Mouse (Mus musculus) cerebellum, adult 11-12 months (tissue): ENCODE results near the gene Kif3a.

Experiments used
- DNase-seq: peaks from one replicate; pipeline ENCODE4 v3.0.0; 2022

Kif3a gene

DNA sequence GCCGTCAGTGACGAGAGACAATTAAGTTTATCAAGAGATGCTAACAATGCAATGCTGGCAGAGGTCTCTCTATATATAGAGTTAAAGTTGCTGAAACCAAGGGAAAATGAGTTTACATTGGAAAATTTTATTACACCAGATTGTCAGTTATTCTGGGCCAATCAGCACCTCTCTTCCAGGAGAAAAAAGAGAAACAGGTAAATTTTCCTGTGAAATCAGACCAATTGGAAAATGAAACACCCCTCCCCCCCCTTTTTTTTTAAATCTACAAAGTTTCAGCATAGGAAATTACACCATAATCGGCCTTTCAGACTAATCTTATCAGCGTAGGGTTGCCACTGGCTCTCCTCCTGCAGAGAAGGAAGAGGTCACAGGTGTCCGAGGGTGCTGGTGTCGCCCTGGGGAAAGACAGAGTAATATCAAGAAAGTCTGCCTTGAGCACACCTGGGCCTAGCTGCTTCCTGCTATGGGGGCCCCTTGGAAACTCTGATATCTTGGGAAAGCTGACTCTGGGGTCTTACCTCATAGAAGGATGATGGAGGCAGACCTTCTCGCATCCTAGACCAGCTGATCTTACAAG is 51.5 kb downstream of the Kif3a start, which contains the start of gene Il4:
Il4 (minus strand) TSS at position 51 of the 580 bp plus-strand sequence.
- DNase-seq = no peak

DNA sequence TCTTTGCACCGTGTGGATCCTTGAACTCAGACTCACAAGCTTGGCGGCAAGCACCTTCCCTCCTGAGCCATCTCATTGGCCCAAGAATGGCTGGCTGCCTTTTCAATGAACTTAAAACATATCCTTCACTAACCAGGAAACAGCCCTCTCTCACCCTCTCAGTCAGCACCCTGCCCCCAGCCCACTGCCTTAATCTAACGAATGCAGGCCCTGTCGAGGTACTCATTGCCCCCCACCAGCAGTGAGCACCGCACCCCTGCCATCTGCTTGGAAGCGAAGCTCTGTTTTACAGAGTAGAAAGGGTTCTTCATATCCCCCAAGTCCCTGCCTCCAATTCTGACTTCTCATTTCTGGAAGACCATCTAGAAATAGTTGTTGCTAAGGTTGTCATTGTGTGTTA is 52.2 kb downstream of the Kif3a start:
- DNase-seq = no peak

DNA sequence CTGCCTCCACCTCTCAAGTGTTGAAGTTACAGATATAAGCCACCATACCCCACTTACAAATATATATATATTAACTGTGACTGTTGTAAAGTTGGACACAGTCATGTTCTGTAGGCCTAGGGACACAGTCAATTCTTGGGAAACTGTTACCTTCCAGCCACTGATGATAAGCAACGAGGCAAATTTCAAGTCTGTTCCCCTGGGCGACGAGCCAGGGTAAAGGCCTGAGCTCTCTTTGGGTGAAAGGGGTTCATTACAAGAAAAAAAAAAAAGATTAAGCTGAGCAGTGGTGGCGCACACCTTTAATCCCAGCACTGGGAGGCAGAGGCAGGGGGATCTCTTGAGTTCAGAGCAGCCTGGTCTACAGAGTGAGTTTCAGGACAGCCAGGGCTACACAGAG is 52.9 kb downstream of the Kif3a start:
- DNase-seq = no peak

GRCm38 (mm10) chr11:53621582-53622439 is 54.6 kb downstream of the Kif3a start:
- DNase-seq = no peak

GRCm38 (mm10) chr11:53622440-53622806 is 55.2 kb downstream of the Kif3a start:
- no peak for DNase-seq

DNA sequence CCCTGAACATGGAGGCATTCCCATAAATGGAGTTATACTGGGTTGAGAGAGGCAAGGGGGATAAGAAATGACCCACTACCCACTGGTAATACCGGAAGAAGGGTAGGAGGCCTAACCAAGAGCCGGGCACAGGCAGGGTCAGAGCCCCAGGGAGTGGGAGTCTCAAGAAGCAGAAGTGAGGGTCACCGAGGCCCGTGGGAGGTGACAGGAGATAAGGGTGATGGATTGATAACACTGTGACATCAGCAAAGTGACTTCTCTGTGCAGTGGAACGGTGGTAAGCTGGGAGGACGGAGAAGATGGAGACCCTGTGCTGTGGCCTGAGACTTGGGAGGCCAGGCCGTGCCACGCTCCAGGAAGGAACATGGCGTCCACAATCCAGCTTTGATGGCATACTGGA is 56.4 kb downstream of the Kif3a start:
- DNase-seq = no peak

DNA sequence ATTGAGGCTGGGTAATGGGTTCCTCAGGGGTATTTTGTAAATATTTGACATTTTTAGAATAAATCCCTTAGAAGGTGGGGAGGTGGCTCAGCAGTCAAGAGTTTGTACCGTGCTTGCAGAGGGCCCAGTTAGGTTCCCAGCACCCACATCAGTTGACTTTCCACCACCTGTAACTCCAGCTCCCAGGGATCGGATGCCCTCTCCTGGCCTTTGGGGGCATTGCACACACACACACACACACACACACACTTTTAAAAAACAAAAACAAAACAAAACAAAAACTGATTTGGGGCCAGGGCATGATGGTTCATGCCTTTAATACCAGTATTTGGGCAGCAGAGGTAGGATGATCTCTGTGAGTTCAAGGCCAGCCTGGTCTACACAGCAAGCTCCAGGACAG is 56.9 kb downstream of the Kif3a start:
- no peak for DNase-seq

DNA sequence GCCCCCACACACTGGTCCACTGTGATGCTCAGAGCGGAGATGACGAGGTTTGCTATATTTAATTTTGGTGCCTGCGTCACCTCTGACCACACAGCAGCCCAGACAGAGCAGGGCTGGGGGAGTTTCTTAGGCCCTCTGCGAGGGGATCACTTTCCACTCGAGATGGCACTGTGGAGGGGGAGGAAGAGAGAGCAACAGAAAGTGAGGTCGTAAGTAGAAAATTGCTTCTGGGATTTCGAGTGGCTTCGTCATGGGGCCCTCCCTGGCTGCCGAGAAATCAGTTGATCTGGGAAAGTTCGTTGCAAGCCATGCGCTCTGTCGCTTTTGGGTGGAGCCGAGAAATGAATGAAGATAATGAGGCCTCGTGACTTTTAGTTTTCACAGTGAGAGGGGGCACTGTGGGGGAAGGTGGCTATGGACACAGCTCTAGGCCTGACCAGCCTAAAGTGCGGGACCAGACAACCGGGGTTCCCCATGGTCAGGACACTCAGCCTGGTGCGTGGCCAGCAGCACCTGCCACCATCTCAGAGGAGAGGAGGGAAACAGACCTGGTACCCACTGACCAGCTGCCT is 59.7 kb downstream of the Kif3a start:
- no peak for DNase-seq

DNA sequence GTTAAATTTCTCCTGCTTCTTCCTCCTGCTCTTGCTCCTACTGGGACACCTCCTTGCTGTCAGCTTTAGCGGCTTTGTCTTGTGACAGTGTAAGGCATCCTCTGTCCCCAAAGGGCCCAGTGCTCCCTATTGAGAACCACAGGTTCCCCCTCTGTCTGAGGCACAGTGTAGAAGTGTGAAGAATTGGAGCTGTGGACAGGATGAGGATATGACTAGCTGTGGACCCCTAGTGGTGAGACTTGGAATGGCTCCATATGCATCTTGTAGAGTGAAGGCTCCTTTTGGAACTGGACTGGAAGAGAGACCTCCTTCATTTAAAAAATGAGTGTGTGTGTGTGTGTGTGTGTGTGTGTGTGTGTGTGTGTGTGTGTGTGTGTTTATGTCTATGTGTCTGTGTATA is 60.7 kb downstream of the Kif3a start:
- peak; percentile 51 for DNase-seq

GRCm38 (mm10) chr11:53632122-53632733 is 65.0 kb downstream of the Kif3a start:
- DNase-seq = no peak

GRCm38 (mm10) chr11:53633644-53634043 is 66.5 kb downstream of the Kif3a start:
- no peak for DNase-seq

DNA sequence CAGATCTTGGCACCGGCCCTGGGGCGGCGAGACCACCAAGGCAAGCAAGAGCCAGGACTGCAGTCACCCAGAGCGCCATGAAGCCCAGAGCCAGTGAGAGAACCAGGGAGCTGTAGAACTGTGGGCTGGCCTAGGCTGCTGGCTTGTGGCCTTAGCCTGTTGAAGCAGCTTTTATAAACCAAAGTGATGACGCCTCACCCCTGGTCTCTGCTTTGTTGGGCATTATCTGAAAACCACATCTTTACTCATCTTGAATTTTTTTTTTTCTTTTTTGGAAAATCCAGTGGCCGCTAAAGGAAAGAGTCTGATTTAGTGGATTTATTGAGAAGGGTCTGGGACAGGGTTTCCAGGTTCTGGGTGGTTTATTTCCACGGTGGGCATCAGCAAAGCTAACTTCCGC is 67.4 kb downstream of the Kif3a start, which contains the start of gene Il13:
Il13 (minus strand) TSS at position 147 of the 400 bp plus-strand sequence.
- DNase-seq = no peak

GRCm38 (mm10) chr11:53635590-53636182 is 68.5 kb downstream of the Kif3a start:
- no peak for DNase-seq

DNA sequence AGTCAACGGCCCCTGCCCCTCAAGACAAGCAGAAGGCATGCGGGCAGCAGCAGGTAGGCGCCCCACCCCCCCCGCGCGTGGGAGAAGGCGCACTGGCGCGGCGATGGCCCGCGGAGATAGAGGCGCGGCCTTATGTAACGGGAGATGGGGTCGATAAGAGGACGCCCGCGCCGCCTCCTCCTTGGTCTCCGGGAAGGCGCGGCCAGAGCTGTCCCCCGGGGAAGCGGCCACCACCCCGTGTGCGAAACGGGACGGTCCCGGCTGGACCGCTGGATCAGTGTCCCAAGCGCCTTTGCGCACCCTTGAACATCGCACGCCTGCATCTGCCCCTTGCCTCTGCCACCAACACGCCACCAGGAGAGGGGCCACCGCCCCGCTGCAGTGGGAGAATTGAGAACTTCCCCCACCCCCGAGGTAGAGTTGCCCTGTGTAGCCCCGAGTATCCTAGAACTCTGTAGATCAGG is 69.0 kb downstream of the Kif3a start:
- DNase-seq = peak; percentile 19

GRCm38 (mm10) chr11:53637046-53637802 is 70.0 kb downstream of the Kif3a start:
- no peak for DNase-seq

GRCm38 (mm10) chr11:53637803-53638260 is 70.7 kb downstream of the Kif3a start:
- DNase-seq = no peak

DNA sequence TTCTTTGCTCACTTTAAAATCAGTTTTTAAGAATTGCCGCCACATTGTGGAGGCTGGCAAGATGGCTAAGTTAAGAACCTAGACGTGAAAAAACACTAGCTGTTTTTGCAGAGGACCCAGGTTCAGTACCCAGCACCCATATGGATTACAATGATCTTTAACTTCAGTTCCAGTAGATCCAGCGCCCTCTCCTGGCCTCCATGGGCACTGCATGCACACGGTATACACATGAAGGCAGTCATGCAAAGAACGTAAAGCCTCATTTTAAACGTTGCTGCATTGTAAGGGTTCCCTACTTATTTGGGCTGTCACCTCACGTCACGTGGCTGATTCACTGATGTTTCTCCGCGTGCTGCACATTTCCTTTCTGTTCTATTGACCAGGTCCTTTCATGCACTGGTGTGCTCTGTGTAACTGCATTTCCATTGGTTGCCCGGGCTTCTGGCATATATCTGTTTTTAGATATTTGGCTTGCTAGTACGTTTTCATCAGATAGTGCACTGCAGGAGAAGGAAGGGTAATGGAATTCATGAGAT is 75.6 kb downstream of the Kif3a start:
- no peak for DNase-seq

DNA sequence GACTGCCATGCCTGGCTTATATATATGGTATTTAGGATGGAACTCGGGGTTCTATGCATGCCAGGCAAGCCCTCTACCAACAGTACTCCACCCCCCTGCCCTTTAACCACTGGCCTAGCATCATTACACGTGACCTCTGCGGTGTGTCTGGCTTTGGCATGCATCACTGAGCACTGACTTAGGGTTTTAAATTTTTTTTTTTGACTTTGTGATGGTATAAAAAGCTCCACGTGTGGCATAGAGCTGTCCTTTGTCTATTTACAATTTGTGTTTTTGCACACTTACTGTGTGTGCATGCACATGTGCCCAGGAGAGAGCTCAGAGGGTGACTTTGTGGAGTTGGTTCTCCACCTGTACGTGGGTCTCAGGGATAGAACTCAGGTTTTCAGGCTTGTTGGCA is 76.8 kb downstream of the Kif3a start:
- no peak for DNase-seq

GRCm38 (mm10) chr11:53651441-53651840 is 84.3 kb downstream of the Kif3a start:
- no peak for DNase-seq
